Mouse (Mus musculus) stomach, embryonic 14.5 days (tissue): Measurements from ENCODE around the gene Elf4. TPM values are rescaled to one million over a fixed set of nuclear protein-coding genes. Genes with fewer than 3 reads are reported as not detected.

Source experiments
- ATAC-seq: fragments of 200-750 bp; cut with Nextera tagmentation; 2 replicates; pipeline ENCODE4 v1.8.0; 2017; ENCODE audit warnings: low read depth, moderate TSS enrichment; ENCODE audit not compliant: insufficient number of reproducible peaks, insufficient read depth, low FRiP score
- H3K27ac ChIP-seq: fragments of 300-500 bp; sonication (generic); 2 replicates; pipeline ENCODE4 v1.5.1; 2014; ENCODE audit warnings: mild to moderate bottlenecking, low read length, moderate library complexity, mixed read lengths
- H3K27me3 ChIP-seq: fragments of 300-500 bp; sonication (generic); 2 replicates; pipeline ENCODE4 v1.6.1; 2014; ENCODE audit warnings: low read length, control low read depth, mixed read lengths; ENCODE audit not compliant: control insufficient read depth, insufficient read depth
- H3K36me3 ChIP-seq: fragments of 300-500 bp; sonication (generic); 2 replicates; pipeline ENCODE4 v1.6.1; 2014; ENCODE audit warnings: mild to moderate bottlenecking, control low read depth, low read length, moderate library complexity, mixed read lengths; ENCODE audit not compliant: control insufficient read depth, insufficient read depth
- H3K4me1 ChIP-seq: fragments of 300-500 bp; sonication (generic); 2 replicates; pipeline ENCODE4 v1.6.1; 2014; ENCODE audit warnings: low read length, control low read depth, mixed read lengths; ENCODE audit not compliant: control insufficient read depth, insufficient read depth
- H3K4me2 ChIP-seq: fragments of 300-500 bp; sonication (generic); replicated peaks from 2 replicates; pipeline ENCODE4 v1.6.1; 2014; ENCODE audit warnings: low read depth, low read length, control low read depth
- H3K4me3 ChIP-seq: fragments of 300-500 bp; sonication (generic); 2 replicates; pipeline ENCODE4 v1.5.1; 2014; ENCODE audit warnings: low read depth, low read length, control low read depth
- H3K9ac ChIP-seq: fragments of 300-500 bp; sonication (generic); replicated peaks from 2 replicates; pipeline ENCODE4 v1.6.1; 2014; ENCODE audit warnings: low read depth, mild to moderate bottlenecking, control low read depth, low read length, moderate library complexity, mixed read lengths
- H3K9me3 ChIP-seq: fragments of 300-500 bp; sonication (generic); 2 replicates; pipeline ENCODE4 v1.6.1; 2016; ENCODE audit warnings: low read depth, low read length, control low read depth; ENCODE audit not compliant: control insufficient read depth
- WGBS: fragments of 180-500 bp; shearing (Covaris S2); extraction: QIAGEN DNeasy Blood & Tissue Kit; methylation state at CpG from one replicate; pipeline ENCODE4 v1.1.7; 2014; 5-methylcytosine and 5-hydroxymethylcytosine counted together
- polyA plus RNA-seq: library from polyadenylated mRNA; unstranded; fragments of >200 nt; fragmentation: Nextera tagmentation; extraction: Ambion mirVana; gene quantifications from 2 replicates; pipeline ENCODE4 v1.2.1, GENCODE M21; 2014

The Elf4 gene
- polyA plus RNA-seq, 1 experiment from 2014 or later = 13.5 TPM

- Histone ChIP-seq H3K4me2 (no peak overlapping the region), H3K4me3 (no peak overlapping the region), H3K4me1 (no peaks in the 10 kb centered on the region), H3K9ac (no peak overlapping the region), H3K27ac (no peak overlapping the region), H3K36me3 (no peaks in the 10 kb centered on the region), H3K27me3 (no peaks in the 10 kb centered on the region), H3K9me3 (no peaks in the 10 kb centered on the region)
- 51% methylated on average over 3 of the region's 3 CpGs for WGBS
- no peak for ATAC-seq
Measured at GRCm38 (mm10) chrX:48424583-48424982, 38.3 kb downstream of the Elf4 start.

GRCm38 (mm10) chrX:48423671-48424070, 39.3 kb downstream of the Elf4 start:
- Histone ChIP-seq H3K4me1 (no peaks in the 10 kb centered on the region), H3K9ac (no peak overlapping the region), H3K36me3 (no peaks in the 10 kb centered on the region), H3K27ac (no peak overlapping the region), H3K4me2 (no peak overlapping the region), H3K4me3 (no peak overlapping the region), H3K9me3 (no peaks in the 10 kb centered on the region), H3K27me3 (no peaks in the 10 kb centered on the region)
- ATAC-seq = no peak
- 61% methylated on average over 1 of the region's 1 CpGs for WGBS

- WGBS = 27% methylated on average over 4 of the region's 4 CpGs
- no peaks in the 10 kb centered on the region for H3K9me3 ChIP-seq
- no peak overlapping the region for H3K4me3 ChIP-seq
- no peaks in the 10 kb centered on the region for H3K4me1 ChIP-seq
- no peaks in the 10 kb centered on the region for H3K36me3 ChIP-seq
- H3K4me2 ChIP-seq = no peak overlapping the region
- ATAC-seq = no peak
- no peak overlapping the region for H3K27ac ChIP-seq
- H3K9ac ChIP-seq = no peak overlapping the region
- H3K27me3 ChIP-seq = no peaks in the 10 kb centered on the region
Measured at GRCm38 (mm10) chrX:48422986-48423385, 39.9 kb downstream of the Elf4 start.

GRCm38 (mm10) chrX:48418417-48418816, 44.5 kb downstream of the Elf4 start:
- Histone ChIP-seq H3K36me3 (peaks cover 4% of the 10 kb centered on the region; the same call in 1 of the 2 replicates), H3K4me2 (no peak overlapping the region), H3K4me3 (no peak overlapping the region), H3K27ac (no peak overlapping the region; the same call in 1 of the 2 replicates), H3K27me3 (no peaks in the 10 kb centered on the region), H3K4me1 (no peaks in the 10 kb centered on the region), H3K9me3 (no peaks in the 10 kb centered on the region), H3K9ac (no peak overlapping the region)
- WGBS = 68% methylated on average over 2 of the region's 2 CpGs
- 0 out of 2 replicates have a peak, but pooled peaks have one; percentile 46 for ATAC-seq

- 80% methylated on average over 5 of the region's 5 CpGs for WGBS
- Histone ChIP-seq H3K27ac (no peak overlapping the region), H3K9ac (no peak overlapping the region), H3K27me3 (no peaks in the 10 kb centered on the region), H3K36me3 (peaks cover 4% of the 10 kb centered on the region; the same call in 1 of the 2 replicates), H3K4me2 (no peak overlapping the region), H3K4me1 (no peaks in the 10 kb centered on the region), H3K4me3 (no peak overlapping the region), H3K9me3 (no peaks in the 10 kb centered on the region)
- ATAC-seq = no peak
Measured at GRCm38 (mm10) chrX:48414291-48414690, 48.6 kb downstream of the Elf4 start.

DNA sequence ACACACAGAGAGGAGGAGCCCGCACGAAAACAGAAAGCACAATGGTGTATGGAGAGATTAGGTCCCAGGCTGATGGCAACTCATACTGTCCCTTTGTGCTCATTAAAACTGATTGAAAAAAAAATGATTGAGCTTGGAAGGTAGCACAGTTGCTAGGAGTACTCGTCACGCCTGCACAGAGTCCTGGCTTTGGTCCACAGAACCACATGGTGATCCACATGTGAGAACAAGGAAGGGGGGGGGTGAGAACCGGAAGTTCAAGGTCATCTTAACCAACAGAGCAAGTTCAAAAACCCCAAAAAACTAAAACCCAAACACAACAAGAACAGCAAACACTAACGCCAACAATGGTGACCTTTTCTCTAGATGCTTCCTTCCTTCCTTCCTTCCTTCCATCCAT, 50.3 kb downstream of the Elf4 start:
- H3K36me3 ChIP-seq = peaks cover 4% of the 10 kb centered on the region; the same call in 1 of the 2 replicates
- H3K27me3 ChIP-seq = no peaks in the 10 kb centered on the region
- WGBS = 79% methylated on average over 6 of the region's 6 CpGs
- H3K4me3 ChIP-seq = no peak overlapping the region
- H3K9ac ChIP-seq = no peak overlapping the region
- H3K9me3 ChIP-seq = no peaks in the 10 kb centered on the region
- no peak overlapping the region for H3K27ac ChIP-seq
- no peaks in the 10 kb centered on the region for H3K4me1 ChIP-seq
- H3K4me2 ChIP-seq = no peak overlapping the region
- no peak for ATAC-seq

DNA sequence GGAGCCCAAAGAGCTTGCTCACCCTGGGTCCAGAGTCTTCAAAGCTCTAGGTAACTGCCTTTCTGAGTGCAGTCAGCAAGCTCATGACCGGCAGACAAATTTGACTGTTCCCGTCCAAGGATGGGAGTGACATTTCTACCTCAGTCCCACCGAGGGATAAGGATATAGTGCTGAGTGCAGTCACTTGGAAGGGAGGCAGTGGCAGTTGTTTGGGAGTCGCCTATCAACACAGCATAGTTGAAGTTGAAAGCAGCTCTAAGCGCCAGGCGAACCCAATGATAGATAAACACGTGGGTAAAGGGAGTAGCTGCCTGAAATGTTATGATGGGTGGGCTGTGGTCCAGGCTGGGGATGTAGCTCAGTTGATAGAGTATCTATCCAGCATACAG, 52.5 kb downstream of the Elf4 start:
- 27% methylated on average over 7 of the region's 7 CpGs for WGBS
- Histone ChIP-seq H3K9ac (no peak overlapping the region), H3K36me3 (peaks cover 4% of the 10 kb centered on the region; the same call in 1 of the 2 replicates), H3K27me3 (no peaks in the 10 kb centered on the region), H3K27ac (no peak overlapping the region), H3K9me3 (no peaks in the 10 kb centered on the region), H3K4me3 (no peak overlapping the region; the same call in 1 of the 2 replicates), H3K4me2 (peak overlapping the region; percentile 40; the same call in 1 of the 2 replicates), H3K4me1 (no peaks in the 10 kb centered on the region)
- ATAC-seq = no peak

GRCm38 (mm10) chrX:48409611-48410387, 53.1 kb downstream of the Elf4 start:
- peak overlapping the region; percentile 35 for H3K4me3 ChIP-seq
- no peaks in the 10 kb centered on the region; the same call in 1 of the 2 replicates for H3K36me3 ChIP-seq
- H3K27ac ChIP-seq = no peak overlapping the region
- no peaks in the 10 kb centered on the region for H3K27me3 ChIP-seq
- 15% methylated on average over 36 of the region's 36 CpGs for WGBS
- H3K4me1 ChIP-seq = no peaks in the 10 kb centered on the region
- peak overlapping the region; percentile 40 for H3K4me2 ChIP-seq
- no peak overlapping the region for H3K9ac ChIP-seq
- peak; percentile 87 for ATAC-seq
- no peaks in the 10 kb centered on the region for H3K9me3 ChIP-seq
